Comparison of ENCODE assay signal across 25 mouse cellular contexts in the genomic region with DNA sequence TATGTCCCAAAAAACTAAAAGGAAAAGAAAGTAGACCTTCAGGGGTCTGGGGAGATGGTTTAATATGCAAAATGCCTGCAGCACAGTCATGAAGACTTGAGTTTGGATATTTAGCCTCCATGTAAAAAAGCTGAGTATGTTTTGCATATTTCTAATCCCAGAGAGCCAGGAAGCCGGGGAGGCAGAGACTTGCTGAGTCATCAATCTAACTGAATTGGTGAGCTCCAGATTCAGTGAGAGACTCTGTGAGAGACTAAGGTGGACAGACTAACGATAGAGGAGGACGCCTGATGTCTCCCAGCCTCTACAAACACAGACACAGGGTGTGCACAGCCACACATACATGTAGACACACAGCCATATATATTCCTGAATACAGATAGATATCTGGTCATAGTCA. TPM values are rescaled to one million over a fixed set of nuclear protein-coding genes. Genes with fewer than 3 reads are reported as not detected.
DNase-seq lines count a peak whose midpoint lies in the region; ATAC-seq and TF ChIP-seq lines count a peak whose summit lies in the region.
"Had no signal": no experiment of that assay in that cellular context is flagged by ENCODE, and none has a peak within 500 bp of the region (broad histone marks: within the 10 kb centered on the region; RNA-seq: fewer than 3 reads in every experiment).

No protein-coding gene starts in this region.

- H3K9me3 ChIP-seq in MEL (replicated peaks; ENCODE audit: insufficient read depth, low read length), result no peaks in the 10 kb centered on the region
- H3K9me3 ChIP-seq: embryonic facial prominence, embryonic 10.5 days; embryonic facial prominence, embryonic 12.5 days; forebrain, embryonic 13.5 days; forebrain, embryonic 15.5 days; G1E had no signal

- H3K79me2 ChIP-seq in MEL (ENCODE audit: control insufficient read depth, insufficient read depth, low read length, poor library complexity), result no peaks in the 10 kb centered on the region

- peak; percentile 16 for DNase-seq in heart, adult 11 months
- DNase-seq in heart, adult 9 months (ENCODE audit: low spot score in 2 of 2), result no peak
- no peak for DNase-seq in MEL (ENCODE audit: low read depth, low spot score)
- no peak for DNase-seq in gastrocnemius, adult 2 months
- DNase-seq in left cerebral cortex, adult 2 months (ENCODE audit: extremely low spot score in 1 of 2, low spot score in 2 of 2), result no peak
- DNase-seq: adrenal gland, adult 8-10 months; adrenal gland, postnatal 25 days; B cell, adult 2 months; cerebellum, adult 11-12 months; cerebellum, adult 2 months; cerebellum, adult 9-10 months; cerebellum, postnatal 10 days; cerebellum, postnatal 25 days; forebrain, postnatal 0 days had no signal

- TF ChIP-seq POLR2A in MEL (IDR thresholded peaks at IDR 0.05; ENCODE audit: control insufficient read depth in 1 of 2, insufficient read depth in 1 of 2, low read depth in 1 of 2, low read length in 2 of 2, poor library complexity in 1 of 2), result no peak

- peak; percentile 72 for ATAC-seq in erythroblast, adult 5-6 weeks (replicated peaks; ENCODE audit: low FRiP score, poor library complexity, severe bottlenecking)
- no peak for ATAC-seq in cerebellum, adult (ENCODE audit: insufficient number of reproducible peaks, low FRiP score, low TSS enrichment)
- ATAC-seq: activated CD4-positive, CD25-positive, alpha-beta regulatory T cell, adult 4 months; CD4-positive, CD25-positive, alpha-beta regulatory T cell, adult 4 months; forebrain, embryonic 13.5 days; forebrain, embryonic 15.5 days; forebrain, postnatal 0 days; Patski had no signal

- TF ChIP-seq RAD21 in MEL (IDR thresholded peaks at IDR 0.05; ENCODE audit: low read depth, low read length), result no peak

- H3K27me3 ChIP-seq in MEL (ENCODE audit: control insufficient read depth in 1 of 2, insufficient read depth in 2 of 2, low read length in 2 of 2), result no peaks in the 10 kb centered on the region
- H3K27me3 ChIP-seq: embryonic facial prominence, embryonic 12.5 days; forebrain, embryonic 13.5 days; forebrain, embryonic 15.5 days; Patski had no signal

- H3K27ac ChIP-seq in MEL (ENCODE audit: control insufficient read depth, low read depth, low read length), result no peak overlapping the region
- H3K27ac ChIP-seq in gastrocnemius, adult 2 months, result no peak overlapping the region
- no peak overlapping the region for H3K27ac ChIP-seq in left cerebral cortex, adult 2 months
- H3K27ac ChIP-seq: embryonic facial prominence, embryonic 10.5 days; embryonic facial prominence, embryonic 12.5 days; forebrain, embryonic 13.5 days; forebrain, embryonic 15.5 days had no signal

- no peak overlapping the region for H3K4me3 ChIP-seq in MEL (ENCODE audit: control insufficient read depth in 1 of 2, insufficient read depth in 1 of 2, low read depth in 2 of 2, low read length in 2 of 2)
- H3K4me3 ChIP-seq in gastrocnemius, adult 2 months, result no peak overlapping the region
- no peak overlapping the region for H3K4me3 ChIP-seq in left cerebral cortex, adult 2 months
- H3K4me3 ChIP-seq: embryonic facial prominence, embryonic 10.5 days; embryonic facial prominence, embryonic 12.5 days; erythroblast, embryonic 14.5 days; forebrain, embryonic 13.5 days; forebrain, embryonic 15.5 days had no signal

- H3K9ac ChIP-seq in MEL (ENCODE audit: control insufficient read depth, low read depth, low read length, poor library complexity, severe bottlenecking), result no peak overlapping the region
- H3K9ac ChIP-seq: embryonic facial prominence, embryonic 12.5 days; forebrain, embryonic 13.5 days; forebrain, embryonic 15.5 days; forebrain, postnatal 0 days had no signal

- no peaks in the 10 kb centered on the region for H3K4me1 ChIP-seq in MEL (ENCODE audit: control insufficient read depth in 1 of 2, insufficient read depth in 2 of 2, low read length in 2 of 2)
- H3K4me1 ChIP-seq: embryonic facial prominence, embryonic 10.5 days; embryonic facial prominence, embryonic 12.5 days; forebrain, embryonic 13.5 days; forebrain, embryonic 15.5 days had no signal

- intact Hi-C loops in gastrocnemius, adult 2 months (cut with DNase I), result no loop called here
- intact Hi-C loops in left cerebral cortex, adult 2 months (cut with DNase I), result no loop called here

- TF ChIP-seq CTCF in MEL (IDR thresholded peaks at IDR 0.05 in 2 of 3, conservative IDR thresholded peaks at IDR 0.05 in 1 of 3; ENCODE audit: control insufficient read depth in 1 of 3, insufficient read depth in 1 of 3, low read depth in 2 of 3, low read length in 3 of 3, poor library complexity in 1 of 3, severe bottlenecking in 1 of 3), result no peak
- TF ChIP-seq CTCF in gastrocnemius, adult 2 months (IDR thresholded peaks at IDR 0.05), result no peak
- no peak for TF ChIP-seq CTCF in left cerebral cortex, adult 2 months (IDR thresholded peaks at IDR 0.05)

- H3K36me3 ChIP-seq in MEL (ENCODE audit: control insufficient read depth in 1 of 2, insufficient read depth in 2 of 2, low read length in 2 of 2), result no peaks in the 10 kb centered on the region
- H3K36me3 ChIP-seq: embryonic facial prominence, embryonic 10.5 days; embryonic facial prominence, embryonic 12.5 days; forebrain, embryonic 15.5 days had no signal

- no peak for TF ChIP-seq EP300 in MEL (IDR thresholded peaks at IDR 0.05; ENCODE audit: low read depth in 1 of 2, low read length in 2 of 2)

TF ChIP-seq in MEL, 35 proteins besides CTCF, POLR2A, EP300 and RAD21:
- peak; percentile 68; the same call in 1 of the 2 replicates for TF ChIP-seq MAFK (IDR thresholded peaks at IDR 0.05; ENCODE audit: borderline replicate concordance, low read depth, low read length)
- no peak for TF ChIP-seq SIN3A (IDR thresholded peaks at IDR 0.05; ENCODE audit: low read length)
TF ChIP-seq in MEL: peak in this region for 1.

RNA-seq across cellular contexts. Expression of a gene that starts 21.1 kb away (rescaled TPM):
- 4.0 and 5.6 TPM in 2 replicates for total RNA-seq in MEL (2012; rRNA removed)
- polyA plus RNA-seq in MEL (2012; ENCODE audit: insufficient read depth in 1 of 2, insufficient read length in 2 of 2, low read depth in 1 of 2, low replicate concordance in 2 of 2, missing spikeins in 1 of 2), result 10 to 100 TPM in 1 of 2 experiments, not detected in 1; 12.5 TPM
- total RNA-seq in erythroblast, adult 5-6 weeks (2015; ENCODE audit: low replicate concordance), result 3.3 and 5.0 TPM in 2 replicates
- total RNA-seq in erythroblast, adult 5-6 weeks (2017; ENCODE audit: low replicate concordance), result 4.2 and 7.4 TPM in 2 replicates
- 1 to 10 TPM; 5.2 to 7.0 TPM for total RNA-seq in gastrocnemius, adult 2 months (2021)
- total RNA-seq in left cerebral cortex, adult 2 months (2021), result 10 to 100 TPM; 12.1 to 13.1 TPM

RNA-seq across cellular contexts. Expression of a gene that starts 23.5 kb away (rescaled TPM):
- total RNA-seq in MEL (2012; rRNA removed), result 8.4 and 10.6 TPM in 2 replicates
- polyA plus RNA-seq in MEL (2012; ENCODE audit: insufficient read depth in 1 of 2, insufficient read length in 2 of 2, low read depth in 1 of 2, low replicate concordance in 2 of 2, missing spikeins in 1 of 2), result 10 to 100 TPM in 1 of 2 experiments, not detected in 1; 15.0 TPM
- 14.6 and 15.7 TPM in 2 replicates for total RNA-seq in erythroblast, adult 5-6 weeks (2015; ENCODE audit: low replicate concordance)
- total RNA-seq in erythroblast, adult 5-6 weeks (2017; ENCODE audit: low replicate concordance), result 8.9 and 13.2 TPM in 2 replicates
- 10 to 100 TPM; 47.5 to 75.1 TPM for total RNA-seq in gastrocnemius, adult 2 months (2021)
- 10 to 100 TPM; 25.0 to 27.3 TPM for total RNA-seq in left cerebral cortex, adult 2 months (2021)

RNA-seq across cellular contexts. Expression of a gene that starts 55.7 kb away (rescaled TPM):
- total RNA-seq in MEL (2012; rRNA removed), result 78.8 and 90.0 TPM in 2 replicates
- 100 to 1,000 TPM; 121 to 315 TPM for polyA plus RNA-seq in MEL (2012; ENCODE audit: insufficient read depth in 1 of 2, insufficient read length in 2 of 2, low read depth in 1 of 2, low replicate concordance in 2 of 2, missing spikeins in 1 of 2)
- total RNA-seq in erythroblast, adult 5-6 weeks (2015; ENCODE audit: low replicate concordance), result 230 and 233 TPM in 2 replicates
- 229 and 276 TPM in 2 replicates for total RNA-seq in erythroblast, adult 5-6 weeks (2017; ENCODE audit: low replicate concordance)
- total RNA-seq in gastrocnemius, adult 2 months (2021), result 1 to 10 TPM; 6.7 to 10.0 TPM
- total RNA-seq in left cerebral cortex, adult 2 months (2021), result 10 to 100 TPM; 27.6 to 29.3 TPM
